Mouse (Mus musculus) heart, adult 2 months (tissue): Measurements from ENCODE around the gene Tfap4. TPM values are rescaled to one million over a fixed set of nuclear protein-coding genes. Genes with fewer than 3 reads are reported as not detected.
A peak's percentile ranks its signal among the peaks of the same experiment; 100 is the strongest.

Experiments
- DNase-seq, 2 experiments: peaks; one replicate each; pipeline ENCODE4 v3.0.0; 2021
- H3K27ac ChIP-seq: fragments of 200-600 bp; 2 replicates; pipeline ENCODE4 v1.8.1; 2022
- H3K27me3 ChIP-seq: fragments of 200-500 bp; 2 replicates; pipeline ENCODE4 v1.6.1; 2012; ENCODE audit warnings: mild to moderate bottlenecking, low read length, inconsistent platforms, mixed read lengths; ENCODE audit not compliant: control insufficient read depth, insufficient read depth
- H3K36me3 ChIP-seq: fragments of 200-500 bp; 2 replicates; pipeline ENCODE4 v1.6.1; 2012; ENCODE audit warnings: low read length, inconsistent platforms; ENCODE audit not compliant: control insufficient read depth, insufficient read depth
- H3K4me1 ChIP-seq: fragments of 200-500 bp; 2 replicates; pipeline ENCODE4 v1.6.1; 2011; ENCODE audit warnings: low read length; ENCODE audit not compliant: control insufficient read depth, insufficient read depth
- H3K4me3 ChIP-seq: fragments of 200-600 bp; 2 replicates; pipeline ENCODE4 v1.8.1; 2022
- H3K79me2 ChIP-seq: fragments of 200-500 bp; replicated peaks from 2 replicates; pipeline ENCODE4 v1.6.1; 2012; ENCODE audit warnings: mild to moderate bottlenecking, inconsistent platforms, low read length, moderate library complexity, mixed read lengths; ENCODE audit not compliant: control insufficient read depth, insufficient read depth
- H3K9ac ChIP-seq: fragments of 200-500 bp; 2 replicates; pipeline ENCODE4 v1.6.1; 2012; ENCODE audit warnings: low read depth, mild to moderate bottlenecking, control low read depth, inconsistent platforms, low read length, mixed read lengths
- CTCF ChIP-seq: fragments of 200-600 bp; IDR thresholded peaks from 2 replicates; pipeline ENCODE4 v1.8.1; 2022; ENCODE audit warnings: antibody characterized with exemption, mild to moderate bottlenecking, moderate library complexity
- EP300 ChIP-seq: fragments of 200-500 bp; IDR thresholded peaks from 2 replicates; pipeline ENCODE4 v1.6.1; 2011; ENCODE audit warnings: low read depth, low read length, control low read depth; ENCODE audit not compliant: insufficient read depth
- POLR2A ChIP-seq: fragments of 200-500 bp; IDR thresholded peaks from 2 replicates; pipeline ENCODE4 v1.6.1; 2011; ENCODE audit warnings: mild to moderate bottlenecking, low read depth, low read length, control low read depth; ENCODE audit not compliant: insufficient read depth
- WGBS: fragments of 180-500 bp; shearing (Covaris S2); methylation state at CpG from one replicate; pipeline ENCODE4 v1.1.7; 2018; 5-methylcytosine and 5-hydroxymethylcytosine counted together
- intact Hi-C: fragments of 180-260 bp; cut with DNase I; formaldehyde crosslinking; loops from one replicate; pipeline ENCODE4 v1.15.1; 2025
- polyA plus RNA-seq: library from polyadenylated mRNA; depleted of rRNA; stranded (reverse); fragments of >200 nt; gene quantifications from 2 replicates; pipeline ENCODE4 v1.2.3, GENCODE M21; 2012
- total RNA-seq, 2 experiments: library from RNA; stranded (reverse); gene quantifications; 2 replicates each; pipeline ENCODE4 v1.2.3; 2021

The Tfap4 gene
- total and polyA plus RNA-seq, 3 experiments = 2.4 to 3.4 (median 3.2) TPM

DNA sequence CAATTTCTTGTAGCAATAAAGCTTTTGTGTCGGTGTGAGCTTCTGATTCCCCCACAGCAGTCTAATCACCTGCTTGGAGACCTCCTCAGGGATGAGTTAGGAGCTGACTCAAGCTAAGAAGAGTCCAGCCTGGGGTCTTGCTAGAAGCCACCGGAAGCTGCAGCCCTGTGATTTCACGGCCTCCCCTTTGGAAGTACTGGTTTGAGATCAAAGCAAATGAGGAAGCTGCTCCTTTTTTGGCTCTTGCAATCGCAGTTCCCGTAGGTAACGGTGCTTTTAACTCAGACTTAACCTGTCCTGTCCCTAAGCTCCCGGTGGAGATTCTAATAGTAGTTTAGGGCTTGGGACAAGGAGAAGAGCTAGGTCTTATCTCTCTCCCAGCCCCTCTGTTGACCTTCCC is 19.0 kb upstream of the Tfap4 start:
- Histone ChIP-seq H3K4me1 (no peaks in the 10 kb centered on the region), H3K36me3 (no peaks in the 10 kb centered on the region), H3K27ac (no peak overlapping the region), H3K79me2 (no peaks in the 10 kb centered on the region), H3K27me3 (no peaks in the 10 kb centered on the region), H3K9ac (no peak overlapping the region), H3K4me3 (no peak overlapping the region)
- intact Hi-C loops = no loop called here
- no peak for TF ChIP-seq CTCF
- TF ChIP-seq POLR2A = no peak
- no peak for DNase-seq
- WGBS = 57% methylated on average over 7 of the region's 7 CpGs

DNA sequence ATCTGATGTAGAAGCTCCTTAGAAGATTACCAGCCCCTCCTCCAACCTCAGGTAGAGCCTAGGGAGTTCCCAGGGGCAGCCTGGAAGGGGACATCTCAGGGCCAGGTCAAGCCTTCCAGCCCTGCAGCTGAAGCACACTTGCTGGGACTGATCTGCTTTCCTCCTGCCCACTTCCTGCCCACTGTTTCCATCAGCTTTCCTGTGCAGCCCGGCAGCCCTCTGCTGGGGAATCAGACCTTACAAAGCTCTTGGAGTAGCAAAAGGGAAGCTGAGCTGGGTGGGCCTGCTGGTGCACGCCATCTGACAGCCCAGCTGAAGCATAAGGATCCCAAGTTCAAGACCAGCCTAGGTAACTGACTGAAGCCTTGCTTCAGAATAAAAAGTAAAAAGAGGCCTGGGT is 17.2 kb upstream of the Tfap4 start:
- no peak for DNase-seq
- WGBS = 54% methylated on average over 2 of the region's 2 CpGs
- Histone ChIP-seq H3K79me2 (no peaks in the 10 kb centered on the region), H3K9ac (no peak overlapping the region), H3K4me3 (no peak overlapping the region), H3K27me3 (no peaks in the 10 kb centered on the region), H3K4me1 (no peaks in the 10 kb centered on the region), H3K27ac (no peak overlapping the region), H3K36me3 (no peaks in the 10 kb centered on the region)
- TF ChIP-seq EP300 (no peak), CTCF (no peak), POLR2A (no peak)
- intact Hi-C loops = no loop called here

DNA sequence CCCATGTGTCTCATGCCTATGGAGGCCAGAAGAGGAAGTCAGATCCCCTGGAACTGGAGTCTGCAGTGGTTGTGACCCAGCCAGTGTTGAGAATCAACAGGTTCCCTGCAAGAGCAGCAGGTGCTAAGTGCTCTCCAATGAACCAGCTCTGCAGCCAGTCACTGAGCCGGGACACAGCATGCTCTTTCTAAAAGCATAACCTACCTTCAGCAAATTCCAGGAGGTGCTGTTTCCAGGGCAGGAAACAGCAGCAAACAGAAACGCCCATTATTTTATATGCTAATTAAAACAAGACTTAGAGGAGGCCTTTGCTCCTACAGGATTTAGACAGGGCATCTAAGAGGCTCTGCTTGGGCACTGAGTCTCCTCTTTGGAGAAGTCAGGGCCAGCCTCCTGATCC is 16.4 kb upstream of the Tfap4 start:
- Histone ChIP-seq H3K27me3 (no peaks in the 10 kb centered on the region), H3K9ac (no peak overlapping the region), H3K4me3 (no peak overlapping the region), H3K27ac (no peak overlapping the region), H3K79me2 (no peaks in the 10 kb centered on the region), H3K4me1 (no peaks in the 10 kb centered on the region), H3K36me3 (no peaks in the 10 kb centered on the region)
- no peak for DNase-seq
- intact Hi-C loops = no loop called here
- TF ChIP-seq POLR2A (no peak), EP300 (no peak), CTCF (no peak)
- 49% methylated on average over 2 of the region's 2 CpGs for WGBS

DNA sequence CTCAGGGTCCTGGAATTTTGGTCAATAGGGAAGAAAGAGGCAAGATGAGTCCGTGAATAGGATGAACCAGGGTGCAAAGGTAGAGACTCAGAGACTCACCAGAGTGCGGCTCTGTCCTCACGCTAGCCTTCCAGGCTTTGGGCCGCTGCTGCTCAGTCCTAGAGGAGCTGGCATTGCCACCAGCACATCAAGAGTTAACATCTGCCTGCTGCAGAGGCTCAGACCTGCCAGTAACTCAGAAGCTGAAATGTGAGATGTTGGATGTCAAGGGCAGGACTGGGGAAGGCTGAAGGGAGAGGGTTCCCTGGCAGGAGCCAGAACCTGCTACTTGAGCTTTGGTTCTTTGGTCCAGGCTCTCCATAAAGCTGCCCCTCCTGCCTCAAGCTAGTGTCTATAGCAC is 11.1 kb upstream of the Tfap4 start:
- Histone ChIP-seq H3K9ac (no peak overlapping the region), H3K4me3 (no peak overlapping the region), H3K4me1 (no peaks in the 10 kb centered on the region), H3K27ac (no peak overlapping the region), H3K27me3 (no peaks in the 10 kb centered on the region), H3K36me3 (no peaks in the 10 kb centered on the region), H3K79me2 (no peaks in the 10 kb centered on the region)
- no peak for DNase-seq
- 81% methylated on average over 4 of the region's 4 CpGs for WGBS
- intact Hi-C loops = no loop called here
- no peak for TF ChIP-seq CTCF
- no peak for TF ChIP-seq POLR2A
- no peak for TF ChIP-seq EP300

DNA sequence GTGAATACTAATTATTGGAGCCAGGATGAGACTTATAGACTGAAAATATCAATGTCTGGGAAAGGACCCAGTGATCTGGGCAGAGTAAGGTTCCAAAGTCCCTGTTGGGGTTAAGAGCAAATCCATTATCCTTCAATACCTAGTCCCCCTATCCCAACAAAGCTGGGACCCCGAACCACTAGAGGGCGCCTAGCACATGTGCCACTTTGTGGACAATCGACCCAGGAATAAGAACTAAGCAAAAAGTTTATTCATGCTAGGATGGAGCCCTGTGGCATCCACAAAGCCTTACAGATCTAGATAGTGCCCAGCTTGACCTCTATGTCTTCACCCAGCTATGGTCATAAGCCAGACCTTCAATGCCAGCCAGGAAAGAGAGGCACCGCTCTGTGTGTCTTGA is 8.3 kb upstream of the Tfap4 start:
- no peak overlapping the region for H3K27ac ChIP-seq
- 18% methylated on average over 4 of the region's 4 CpGs for WGBS
- H3K4me1 ChIP-seq = no peaks in the 10 kb centered on the region
- H3K9ac ChIP-seq = no peak overlapping the region
- DNase-seq = peak; percentile 80 to 88
- no peaks in the 10 kb centered on the region for H3K27me3 ChIP-seq
- no peak overlapping the region for H3K4me3 ChIP-seq
- H3K79me2 ChIP-seq = no peaks in the 10 kb centered on the region
- H3K36me3 ChIP-seq = no peaks in the 10 kb centered on the region
- TF ChIP-seq EP300 = peak; percentile 92
- TF ChIP-seq CTCF = peak; percentile 96
- no peak for TF ChIP-seq POLR2A
- intact Hi-C loops = loop anchor here (1.0 to 5.0 kb wide), 2 partner anchors 40 to 99 kb away; no protein-coding TSS in a partner anchor

DNA sequence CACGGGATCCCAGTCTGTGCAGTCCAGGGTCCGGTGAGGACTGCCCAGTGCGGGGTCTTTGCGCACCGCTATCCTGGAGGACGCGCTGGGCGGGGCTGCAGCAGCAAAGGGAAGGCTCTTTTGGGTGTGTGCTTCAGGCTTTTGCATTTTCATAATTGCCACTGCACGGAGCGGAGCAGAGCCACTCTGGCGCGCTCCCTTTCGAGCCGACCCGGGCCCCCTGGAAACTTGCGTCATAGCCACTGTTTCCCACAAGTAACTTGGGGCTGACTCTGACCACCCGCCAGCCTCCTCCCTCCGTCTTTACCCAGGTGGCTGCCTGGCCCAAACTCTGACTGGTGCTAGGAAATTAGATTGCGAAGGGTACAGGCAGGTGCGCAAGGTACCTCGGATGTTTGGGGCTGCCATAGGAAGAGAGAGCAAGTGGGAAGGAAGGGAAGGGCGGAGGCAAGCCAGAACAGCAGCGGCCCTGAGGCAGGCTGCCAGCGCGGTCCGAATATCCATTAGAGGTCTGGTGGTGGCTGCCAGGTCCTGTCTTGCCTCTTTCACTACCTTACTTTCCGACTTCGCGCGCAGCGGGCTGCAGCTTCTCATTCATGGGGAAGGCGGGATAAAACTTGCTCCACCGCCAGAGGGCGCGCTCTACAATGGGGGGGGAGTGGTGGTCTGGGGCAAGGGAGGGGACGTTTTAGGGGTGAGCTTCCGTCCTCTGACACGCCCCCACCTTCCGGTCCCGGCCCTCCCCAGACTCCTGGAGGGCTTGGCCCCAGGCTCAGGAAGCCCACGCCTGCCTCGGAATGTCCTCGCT is 695 bp upstream of the Tfap4 start:
- H3K27ac ChIP-seq = peak overlapping the region; percentile 97
- H3K79me2 ChIP-seq = no peaks in the 10 kb centered on the region; the same call in 1 of the 2 replicates
- H3K36me3 ChIP-seq = no peaks in the 10 kb centered on the region
- intact Hi-C loops = loop anchor here (2.0 kb wide), 1 partner anchor 26 kb away; no protein-coding TSS in a partner anchor
- DNase-seq = peak; percentile 84 to 86
- H3K4me3 ChIP-seq = peak overlapping the region; percentile 70
- H3K4me1 ChIP-seq = peaks cover 1% of the 10 kb centered on the region; the same call in 1 of the 2 replicates
- peak overlapping the region; percentile 50 for H3K9ac ChIP-seq
- H3K27me3 ChIP-seq = no peaks in the 10 kb centered on the region
- 1% methylated on average over 43 of the region's 43 CpGs for WGBS
- TF ChIP-seq POLR2A (peak; percentile 52), CTCF (peak; percentile 77), EP300 (peak; percentile 49; the same call in 1 of the 2 replicates)
